Mouse (Mus musculus): Measurements from ENCODE around the gene Fcgrt.

Fcgrt gene

DNA sequence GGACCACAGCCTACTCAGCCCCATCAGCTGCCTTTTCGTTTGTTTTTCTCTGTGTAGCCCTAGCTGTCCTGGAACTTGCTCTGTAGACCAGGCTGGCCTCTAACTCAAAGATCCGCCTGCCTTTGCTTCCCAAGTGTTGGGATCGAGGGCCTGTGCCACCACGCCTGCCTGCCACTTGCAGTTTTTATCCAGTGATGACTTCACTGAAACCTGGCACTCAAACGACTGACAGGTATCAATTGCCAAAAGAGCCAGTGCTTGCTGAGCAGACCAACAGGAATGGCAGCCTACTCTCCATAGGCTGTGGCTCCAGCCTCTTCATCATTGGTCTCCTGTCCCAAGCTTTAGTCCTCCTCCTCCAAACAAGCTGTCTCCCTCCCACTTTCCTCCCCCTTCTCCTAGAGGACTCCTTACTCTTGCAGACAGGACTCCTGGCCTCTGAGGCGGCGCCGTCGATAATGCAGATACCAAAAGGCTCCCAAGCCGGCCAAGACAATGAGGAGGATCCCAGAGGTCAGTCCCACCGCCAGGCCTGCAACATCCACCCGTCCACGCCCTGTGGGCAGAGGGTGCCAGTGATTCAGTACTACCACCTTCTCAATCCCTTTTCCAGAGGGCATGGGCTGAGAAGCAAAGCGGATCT is 47.2 kb downstream of the Fcgrt start:
- no peak for DNase-seq (ENCODE audit: low spot score)

DNA sequence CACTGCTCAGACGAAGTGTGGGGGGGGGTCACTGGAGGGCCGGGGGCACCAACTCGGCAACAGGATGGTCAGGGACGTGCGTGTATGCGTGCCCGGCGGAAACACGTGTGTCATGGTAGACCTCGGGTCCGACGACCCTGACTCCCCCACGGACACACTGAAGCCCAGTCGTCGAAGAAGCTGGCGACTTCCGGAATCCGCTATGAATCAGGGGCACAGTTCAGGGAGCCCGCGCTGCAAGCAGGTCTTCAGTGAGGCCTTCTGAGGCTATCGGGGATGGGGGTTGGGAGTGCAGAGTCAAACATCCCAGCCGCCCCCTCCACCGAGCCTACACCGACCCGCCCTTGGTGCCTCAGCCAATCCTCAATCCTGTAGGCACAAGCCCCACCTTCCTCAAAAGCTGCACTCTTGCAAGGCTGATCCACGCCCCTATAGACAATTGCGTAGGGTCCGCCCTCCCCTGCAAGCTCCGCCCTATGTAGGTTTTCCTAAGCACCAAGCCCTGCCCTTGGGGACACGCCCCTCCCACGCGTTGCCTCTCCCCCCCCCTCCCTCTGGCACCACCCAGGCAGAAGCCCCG is 49.6 kb downstream of the Fcgrt start:
- DNase-seq (ENCODE audit: low spot score): peak; percentile 95

DNA sequence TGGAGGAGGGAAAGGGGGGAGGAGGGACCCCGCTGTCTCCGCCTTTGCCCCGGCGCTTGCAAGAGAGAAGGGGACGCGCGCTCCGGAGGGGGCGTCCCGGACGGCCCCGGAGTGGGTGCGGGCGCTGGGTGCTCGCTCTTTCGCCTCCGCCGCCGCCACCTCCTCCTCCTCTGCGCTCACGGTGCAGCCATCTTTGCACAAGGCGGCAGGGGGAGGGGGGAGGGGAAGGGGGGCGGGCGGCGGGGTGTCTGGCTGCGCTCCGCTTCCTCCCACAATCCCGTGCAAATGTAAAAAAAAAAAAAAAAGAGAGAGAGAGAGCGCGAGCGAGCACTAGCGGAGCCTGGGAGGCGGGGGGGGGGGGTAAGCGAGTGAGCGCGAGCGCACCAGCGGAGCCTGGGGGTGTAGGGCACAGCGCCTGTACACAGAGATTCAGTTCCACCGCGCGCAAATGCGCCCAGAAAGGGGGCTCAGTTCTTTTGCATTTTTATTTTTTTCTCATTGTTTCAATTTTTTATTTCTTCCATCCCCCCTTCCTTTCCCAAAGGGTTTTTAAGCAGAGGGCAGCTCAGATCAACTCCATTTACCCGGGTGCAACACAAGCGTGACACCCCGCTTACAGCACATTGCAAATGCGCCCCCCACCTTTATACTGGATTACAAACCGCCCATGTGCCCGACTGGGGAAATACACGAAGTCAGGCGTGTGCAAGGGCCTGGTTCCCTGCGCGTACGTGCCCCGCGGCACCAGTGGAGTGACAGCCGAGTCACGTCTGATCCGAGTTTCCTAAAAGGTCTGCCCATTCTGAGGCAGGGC is 50.3 kb downstream of the Fcgrt start:
- peak; percentile 76 for DNase-seq (ENCODE audit: low spot score)

DNA sequence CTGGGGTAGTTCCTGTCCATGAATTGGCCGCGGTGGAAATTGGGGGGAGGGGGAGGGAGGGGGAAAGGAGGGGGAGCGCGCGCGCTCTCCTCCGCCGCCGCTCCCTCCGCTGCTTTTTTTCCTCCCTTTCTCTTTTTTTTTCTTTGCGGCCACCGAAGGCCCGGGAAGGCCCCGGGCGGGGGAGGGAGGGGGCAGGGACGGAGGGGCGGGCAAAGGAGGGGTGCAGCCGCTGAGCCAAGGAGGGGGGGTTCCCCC is 50.9 kb downstream of the Fcgrt start, which contains the start of gene Prr12:
Gene Prr12, minus strand, starts transcription at position 20 of the 255 bp plus-strand sequence.
- DNase-seq (ENCODE audit: low spot score): no peak

DNA sequence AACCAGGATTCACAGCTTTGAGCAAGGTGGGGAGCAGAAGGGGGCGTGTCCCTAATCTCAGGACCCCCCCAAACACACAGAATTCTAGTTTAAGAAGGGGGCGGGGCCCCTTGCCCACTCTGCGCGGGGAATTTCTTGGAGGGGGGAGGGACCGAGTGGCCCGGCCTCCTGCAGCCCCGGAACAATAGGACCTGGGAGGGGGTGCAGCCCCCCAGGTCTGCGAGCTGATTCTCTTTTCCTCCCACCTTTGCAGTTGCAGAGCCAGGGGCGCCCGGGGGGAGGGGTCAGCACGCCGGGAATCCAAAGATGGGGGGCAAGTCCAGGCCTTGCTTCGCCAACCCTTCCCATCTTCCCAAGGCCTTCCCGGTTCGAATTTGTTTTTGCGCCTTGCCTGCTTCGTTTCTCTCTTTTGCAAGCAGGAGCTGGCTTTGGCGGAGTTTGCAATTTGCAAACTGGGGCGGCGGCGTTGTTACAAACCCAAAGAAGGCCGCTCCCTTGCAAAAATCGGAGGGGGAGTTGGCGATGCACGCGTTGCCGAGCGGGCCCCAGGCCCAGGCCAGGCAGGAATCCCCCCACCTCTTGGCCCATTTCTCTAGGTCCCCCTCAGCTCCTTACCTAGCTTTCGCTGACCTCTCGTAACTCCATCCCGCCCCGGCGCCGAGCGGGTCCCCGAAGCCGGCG is 51.3 kb downstream of the Fcgrt start:
- peak; percentile 12 for DNase-seq (ENCODE audit: low spot score)

DNA sequence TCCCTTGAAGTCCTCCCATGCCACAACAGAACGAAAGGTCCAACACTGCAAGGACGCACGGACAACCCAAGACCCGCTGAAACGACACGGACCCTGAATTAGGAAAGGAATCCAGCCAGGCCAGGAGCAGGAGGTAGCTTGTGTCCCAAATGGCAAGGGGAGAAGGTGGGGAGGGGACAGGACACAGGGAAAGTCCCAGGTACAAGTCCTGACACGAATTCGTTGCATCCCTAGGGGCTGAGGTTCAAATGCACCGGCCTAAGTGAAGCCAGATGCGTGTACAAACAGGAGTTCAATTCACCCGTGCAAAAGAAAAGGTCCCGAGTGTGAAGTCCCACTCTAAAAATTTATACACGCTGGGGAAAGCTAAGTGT is 52.1 kb downstream of the Fcgrt start:
- peak; percentile 13 for DNase-seq (ENCODE audit: low spot score)

DNA sequence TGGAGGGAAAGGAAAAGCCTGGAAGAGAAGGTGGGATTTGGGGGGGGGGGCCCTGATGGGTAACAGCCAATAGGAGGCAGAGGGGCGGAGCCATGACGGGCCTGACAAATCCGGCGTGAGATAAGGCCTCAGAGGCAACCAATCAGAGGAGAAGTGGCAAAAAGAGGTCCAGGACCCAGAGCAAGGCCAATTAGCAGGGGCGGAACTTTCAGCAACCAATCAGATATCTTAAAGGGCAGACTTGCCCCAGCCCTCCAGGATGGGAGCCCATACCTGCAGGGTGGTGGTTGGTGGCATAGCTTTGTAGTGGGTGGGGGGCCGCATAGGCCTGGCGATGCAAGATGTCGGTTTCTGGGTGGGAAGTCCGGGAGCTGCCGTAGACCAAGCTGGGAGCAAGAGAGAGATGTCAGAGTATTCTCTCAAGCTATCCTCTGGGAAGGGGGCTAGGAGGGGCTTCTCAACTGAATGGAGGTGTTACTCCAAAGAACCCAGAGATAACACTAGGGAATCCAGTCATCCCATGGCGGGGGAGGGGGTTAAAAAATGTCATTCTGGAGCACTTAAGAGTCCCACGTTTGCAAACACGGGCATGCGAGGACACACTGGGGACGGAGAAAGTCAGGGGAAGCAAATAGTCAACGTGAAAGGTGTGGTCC is 52.6 kb downstream of the Fcgrt start:
- peak; percentile 91 for DNase-seq (ENCODE audit: low spot score)

DNA sequence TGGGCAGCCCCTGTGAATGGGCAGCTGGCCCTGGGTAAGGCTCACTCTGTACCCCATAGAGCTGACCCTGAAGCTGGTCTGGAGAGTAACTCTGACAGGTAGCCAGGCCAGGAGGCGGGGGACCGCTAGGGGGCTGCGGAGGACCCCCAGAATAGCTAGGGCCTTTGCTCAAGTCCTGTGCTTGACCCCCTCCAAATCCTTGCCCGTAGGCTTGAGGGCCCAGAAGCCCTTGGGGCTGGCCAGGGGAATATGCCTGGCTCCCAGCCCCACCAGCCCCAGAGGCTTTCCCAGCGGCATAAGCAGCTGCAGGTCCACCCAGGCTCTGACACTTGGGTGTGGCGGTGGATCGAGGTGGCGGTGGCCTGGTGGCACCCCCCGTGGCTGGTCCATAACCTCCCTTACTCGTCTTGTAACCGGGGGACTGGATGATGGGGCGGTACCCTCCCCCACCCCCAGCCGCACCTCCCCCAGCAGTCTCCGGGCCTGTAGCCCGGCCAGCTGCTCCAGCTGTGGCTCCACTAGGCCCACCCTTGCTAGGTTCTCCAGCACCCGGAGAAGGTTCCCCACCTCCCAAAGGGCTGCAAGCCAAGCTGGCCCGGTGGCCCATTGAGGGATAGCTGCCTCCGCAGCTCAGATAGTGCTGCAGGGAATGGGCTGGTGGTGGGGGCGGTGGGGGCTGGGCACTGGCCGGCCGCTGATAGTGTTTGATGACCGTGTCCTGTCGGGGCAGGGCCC is 54.6 kb downstream of the Fcgrt start:
- DNase-seq (ENCODE audit: low spot score): no peak

DNA sequence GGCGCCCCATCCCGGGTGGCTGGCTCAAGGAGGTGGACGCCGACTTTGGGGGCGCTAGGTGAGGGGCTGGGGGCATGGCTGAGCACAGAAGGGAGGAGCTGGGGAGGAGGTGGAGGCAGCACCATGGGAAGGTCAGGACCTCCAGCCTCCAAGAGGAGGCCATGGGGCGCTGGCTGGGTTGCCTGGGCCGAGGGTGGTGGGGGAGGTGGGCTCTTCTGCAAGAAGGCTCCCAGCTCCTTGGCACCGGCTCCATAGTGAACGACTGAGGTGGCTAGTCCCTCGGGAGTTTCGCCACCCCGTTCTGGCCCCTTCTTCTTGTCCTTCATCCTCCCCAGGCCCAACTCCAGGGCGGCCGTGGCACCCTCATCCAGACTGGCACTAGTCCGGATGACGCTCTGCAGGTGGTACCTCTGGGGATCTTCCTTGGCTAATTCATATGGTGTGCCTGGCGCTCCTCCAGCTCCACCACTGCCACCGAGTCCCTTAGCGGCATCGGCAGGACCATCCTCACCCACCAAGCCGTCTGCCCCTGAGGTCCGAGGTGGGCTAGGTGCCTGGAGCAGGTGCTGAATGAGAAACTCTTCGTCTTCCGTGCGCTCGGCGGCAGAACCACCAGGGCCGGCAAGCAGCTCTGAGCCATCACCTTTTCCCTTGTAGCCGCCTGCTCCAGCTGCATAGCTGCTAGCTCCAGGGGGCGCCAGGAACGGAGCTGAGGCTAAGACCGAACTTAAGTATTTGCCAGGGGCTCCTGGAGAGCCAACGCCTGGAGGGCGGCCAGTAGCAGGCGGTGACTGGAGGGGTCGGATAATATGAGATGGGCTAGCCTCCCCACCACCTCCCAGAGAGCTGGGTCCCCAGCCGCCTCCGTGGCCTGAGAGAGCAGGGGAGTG is 55.4 kb downstream of the Fcgrt start:
- DNase-seq (ENCODE audit: low spot score): no peak

DNA sequence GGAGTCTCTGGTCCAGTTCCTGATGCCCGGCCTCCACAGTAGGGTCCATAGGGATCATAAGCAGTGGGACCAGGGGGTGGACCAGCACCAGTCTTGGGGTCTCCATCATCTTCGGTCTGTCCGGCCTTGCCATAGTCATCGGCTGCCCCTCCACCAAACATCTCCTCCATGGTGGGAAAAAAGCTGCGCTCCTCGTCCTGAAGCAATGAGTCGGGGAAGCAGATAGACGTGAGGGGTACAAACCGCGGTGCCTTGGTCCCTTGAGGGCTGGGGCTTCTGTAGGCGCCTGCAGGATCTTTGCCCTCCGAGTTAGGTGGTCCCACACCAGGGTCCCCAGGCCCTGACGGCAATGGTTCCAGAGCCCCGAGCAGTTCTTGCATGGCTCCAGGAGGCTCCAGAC is 56.2 kb downstream of the Fcgrt start:
- DNase-seq (ENCODE audit: low spot score): no peak

DNA sequence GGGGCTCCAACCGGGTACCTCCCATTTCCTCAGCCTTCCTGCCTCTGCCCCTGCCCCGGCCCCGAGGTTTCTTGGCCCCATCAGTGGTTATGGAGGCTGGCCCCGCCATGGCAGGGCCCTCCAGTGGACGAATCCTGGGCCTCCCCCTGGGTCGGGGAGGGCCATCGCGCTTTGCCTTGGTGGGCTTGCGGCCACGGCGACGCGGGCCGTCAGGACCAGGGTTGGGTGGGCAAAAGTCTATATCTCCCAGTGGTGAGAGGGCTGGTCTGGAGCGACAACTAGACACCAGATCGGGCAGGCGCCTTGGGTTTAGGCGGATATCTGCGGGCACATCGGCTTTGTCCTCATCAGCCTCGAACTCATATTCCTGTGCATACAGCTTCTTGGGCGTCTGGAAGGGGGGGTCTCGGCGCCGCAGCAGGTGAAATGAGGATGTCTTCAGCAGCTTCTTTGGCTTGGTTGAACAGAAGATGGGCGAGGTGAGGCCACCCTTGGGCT is 56.7 kb downstream of the Fcgrt start:
- no peak for DNase-seq (ENCODE audit: low spot score)

DNA sequence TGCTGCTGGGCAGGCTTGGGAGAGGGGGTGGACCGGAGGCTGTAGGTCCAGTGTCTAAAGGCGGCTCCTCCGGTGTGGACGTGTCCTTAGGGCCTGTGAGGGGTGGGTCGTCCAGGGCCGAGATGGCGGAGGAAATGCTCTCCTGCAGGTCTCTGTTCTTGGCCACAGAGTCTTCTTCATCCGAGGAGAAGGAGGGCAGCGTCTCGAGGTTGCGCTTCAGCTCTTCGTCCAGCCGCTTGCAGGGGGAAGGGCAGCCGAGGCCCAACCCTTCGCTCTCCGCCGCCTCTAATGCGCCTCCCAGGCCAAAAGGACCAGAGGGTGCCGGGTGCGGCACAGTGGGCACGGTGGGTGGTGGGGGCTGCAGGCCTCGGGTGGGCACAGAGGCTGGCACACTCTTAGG is 57.9 kb downstream of the Fcgrt start:
- no peak for DNase-seq (ENCODE audit: low spot score)

DNA sequence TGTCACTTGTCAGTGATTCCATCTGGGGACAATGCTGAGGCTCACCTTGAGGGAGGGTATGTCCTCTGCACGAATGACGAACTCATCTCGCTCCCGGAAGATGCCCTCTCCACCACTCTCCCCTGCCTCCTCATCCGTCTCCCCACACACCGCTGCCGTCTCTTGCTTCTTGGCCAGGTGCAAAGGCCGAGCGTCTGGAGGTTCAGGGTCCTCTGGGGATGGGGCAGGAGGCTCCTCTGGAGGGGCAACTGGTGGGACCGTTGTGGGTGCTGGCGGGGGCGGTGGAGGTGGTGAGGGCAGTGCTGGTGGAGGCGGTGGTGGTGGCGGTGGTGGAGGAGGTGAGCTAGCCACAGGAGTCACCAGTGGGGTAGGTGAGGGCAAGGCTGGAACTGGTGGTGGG is 60.3 kb downstream of the Fcgrt start:
- no peak for DNase-seq (ENCODE audit: low spot score)

All from retina, embryonic 14.5 days (tissue).